Mouse (Mus musculus): ENCODE results near the gene BC030867.
A peak's percentile ranks its signal among the peaks of the same experiment; 100 is the strongest.

Gene BC030867

DNA sequence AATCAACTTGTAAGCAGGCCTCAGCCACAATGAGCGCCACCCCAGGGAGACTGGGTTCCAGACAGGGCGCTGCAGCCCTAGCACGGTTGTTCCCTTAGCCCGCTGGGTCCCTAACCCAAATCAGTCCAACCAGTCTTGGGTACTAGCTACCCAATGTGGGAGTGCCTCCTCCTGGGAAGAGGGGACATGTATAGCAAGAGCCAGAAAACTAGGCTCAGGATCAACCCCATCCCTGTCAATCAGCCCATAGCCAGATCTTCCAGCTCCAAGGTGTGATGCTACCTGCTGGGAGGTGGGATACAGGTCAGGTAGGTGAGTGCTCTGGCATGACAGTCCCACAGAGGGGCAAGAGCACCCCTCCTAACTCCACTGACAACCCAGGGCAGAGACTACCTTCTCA is 41.5 kb downstream of the BC030867 start:
- DNase-seq (ENCODE audit: low read depth, low spot score): no peak

- no peak for DNase-seq (ENCODE audit: low read depth, low spot score)
These were observed 42.4 kb downstream of the BC030867 start for GRCm38 (mm10) chr11:102291051-102291535.

- DNase-seq (ENCODE audit: low read depth, low spot score): no peak
These were observed 45.3 kb downstream of the BC030867 start for GRCm38 (mm10) chr11:102293971-102294370.

GRCm38 (mm10) chr11:102294416-102294815 is 45.7 kb downstream of the BC030867 start:
- no peak for DNase-seq (ENCODE audit: low read depth, low spot score)

- peak; percentile 65 for DNase-seq (ENCODE audit: low read depth, low spot score)
These were observed 46.4 kb downstream of the BC030867 start for GRCm38 (mm10) chr11:102294887-102295597.

GRCm38 (mm10) chr11:102295598-102296471 is 47.2 kb downstream of the BC030867 start:
- no peak for DNase-seq (ENCODE audit: low read depth, low spot score)

DNA sequence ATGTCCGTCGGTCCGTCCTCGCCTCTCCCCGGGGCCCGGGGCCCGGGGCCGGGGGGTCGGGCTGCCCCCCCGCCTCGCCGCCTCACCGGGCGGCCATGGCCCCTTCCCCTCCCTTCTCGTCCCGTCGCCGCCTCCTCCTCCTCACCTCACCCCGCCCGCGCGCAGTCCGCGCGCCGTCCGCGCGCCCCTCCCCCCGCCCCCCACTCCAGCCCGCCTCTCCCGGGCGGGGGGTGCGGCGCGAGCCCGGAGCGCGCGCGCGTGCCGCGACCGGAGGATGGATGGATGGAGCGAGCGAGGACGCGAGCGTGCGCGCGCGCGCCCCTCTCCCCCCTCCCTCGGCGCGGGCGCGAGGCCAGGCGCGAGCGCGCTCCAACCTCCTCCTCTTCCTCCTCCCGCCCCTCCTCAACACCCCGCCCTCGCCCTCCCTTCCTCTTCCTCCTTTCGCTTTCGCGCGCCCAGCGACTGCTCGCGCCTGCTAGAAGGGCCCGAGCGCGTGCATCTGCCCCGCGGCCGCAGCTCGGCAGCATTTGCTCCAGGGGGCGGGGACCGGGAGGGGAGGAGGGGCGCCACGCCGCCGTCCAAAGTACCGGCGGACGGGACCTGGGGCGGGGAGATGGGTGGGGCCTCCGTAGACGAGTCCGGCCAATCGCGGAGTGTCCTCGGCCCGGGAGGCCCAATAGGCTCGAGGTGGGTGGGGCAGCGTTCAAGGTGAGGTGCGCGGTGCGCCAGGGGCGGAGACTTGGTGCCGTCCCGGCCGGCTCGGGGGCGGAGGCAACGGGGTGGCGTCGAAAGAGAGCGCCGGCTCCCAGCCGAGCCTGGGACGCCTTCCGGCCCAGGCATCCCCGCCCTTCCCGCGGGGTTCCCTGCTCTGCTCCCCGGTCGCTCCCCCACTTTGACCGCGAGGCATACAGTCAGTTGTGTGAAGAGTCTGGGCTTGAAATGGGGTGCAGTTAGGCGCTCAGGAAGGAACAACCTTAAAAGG is 48.1 kb downstream of the BC030867 start, which contains the start of gene Atxn7l3:
Gene Atxn7l3 (minus strand): TSS at position 141 of the 982 bp plus-strand sequence.
- peak; percentile 97 for DNase-seq (ENCODE audit: low read depth, low spot score)

GRCm38 (mm10) chr11:102297577-102298556 is 49.2 kb downstream of the BC030867 start:
- no peak for DNase-seq (ENCODE audit: low read depth, low spot score)

DNA sequence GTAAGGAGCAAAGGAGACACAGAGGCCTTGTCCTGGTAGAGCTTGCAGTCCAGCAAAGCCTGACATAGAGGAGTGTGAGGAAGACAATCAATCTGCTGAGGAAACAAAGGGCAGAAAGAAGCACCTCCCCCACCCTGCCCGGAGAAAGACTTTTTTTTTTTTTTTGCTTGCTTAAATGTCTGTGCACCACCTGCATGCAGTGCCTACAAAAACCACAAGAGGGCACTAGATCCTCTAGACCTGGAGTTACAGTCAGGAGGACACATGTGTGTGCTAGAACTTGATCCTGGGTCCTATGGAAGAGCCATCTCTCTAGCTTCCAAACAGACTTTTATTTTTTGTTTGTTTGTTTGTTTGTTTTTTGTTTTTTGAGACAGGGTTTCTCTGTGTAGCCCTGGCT is 51.2 kb downstream of the BC030867 start:
- no peak for DNase-seq (ENCODE audit: low read depth, low spot score)

GRCm38 (mm10) chr11:102304141-102304540 is 55.5 kb downstream of the BC030867 start:
- no peak for DNase-seq (ENCODE audit: low read depth, low spot score)

- no peak for DNase-seq (ENCODE audit: low read depth, low spot score)
These were observed 56.7 kb downstream of the BC030867 start for GRCm38 (mm10) chr11:102305359-102305758.

DNA sequence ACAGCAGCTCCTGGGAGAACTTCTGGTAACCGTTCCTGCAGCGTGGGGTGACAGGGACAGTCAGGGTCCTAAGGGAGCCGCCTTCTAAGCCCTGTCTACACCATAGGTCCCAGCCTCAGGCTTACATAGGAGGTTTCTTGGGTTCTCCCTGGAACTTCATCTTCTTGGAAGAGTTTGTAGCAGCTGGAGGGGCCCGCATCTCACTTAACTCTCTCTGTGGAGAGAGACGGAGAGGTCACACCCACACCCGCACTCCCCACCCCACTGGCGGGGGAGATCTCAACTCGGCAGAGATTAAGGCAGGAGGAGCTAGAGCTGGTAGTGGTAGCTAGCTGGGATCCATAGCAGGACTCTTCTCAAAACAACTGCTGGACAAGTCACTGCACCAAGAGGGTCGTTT is 59.4 kb downstream of the BC030867 start:
- DNase-seq (ENCODE audit: low read depth, low spot score): no peak

DNA sequence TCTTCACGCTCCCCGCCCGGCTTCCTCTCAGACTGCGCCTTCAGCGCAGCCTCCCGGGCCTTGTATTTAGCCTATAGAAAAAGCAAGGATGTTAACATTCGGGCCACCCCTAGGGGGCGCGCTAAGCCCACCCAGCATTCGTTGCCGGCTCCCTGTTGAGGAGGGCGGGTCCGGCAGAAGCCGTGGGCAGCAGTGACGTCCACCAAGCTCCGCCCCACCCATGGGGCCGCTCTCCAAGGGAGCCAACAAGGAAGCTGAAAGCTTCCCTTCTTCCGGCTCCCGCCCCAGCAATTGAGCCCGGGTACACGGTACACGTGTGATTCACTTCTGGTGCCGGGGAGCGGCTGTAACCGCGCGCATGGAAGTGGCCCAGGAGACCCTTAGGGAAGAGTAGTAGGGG is 60.3 kb downstream of the BC030867 start:
- DNase-seq (ENCODE audit: low read depth, low spot score): peak; percentile 93

DNA sequence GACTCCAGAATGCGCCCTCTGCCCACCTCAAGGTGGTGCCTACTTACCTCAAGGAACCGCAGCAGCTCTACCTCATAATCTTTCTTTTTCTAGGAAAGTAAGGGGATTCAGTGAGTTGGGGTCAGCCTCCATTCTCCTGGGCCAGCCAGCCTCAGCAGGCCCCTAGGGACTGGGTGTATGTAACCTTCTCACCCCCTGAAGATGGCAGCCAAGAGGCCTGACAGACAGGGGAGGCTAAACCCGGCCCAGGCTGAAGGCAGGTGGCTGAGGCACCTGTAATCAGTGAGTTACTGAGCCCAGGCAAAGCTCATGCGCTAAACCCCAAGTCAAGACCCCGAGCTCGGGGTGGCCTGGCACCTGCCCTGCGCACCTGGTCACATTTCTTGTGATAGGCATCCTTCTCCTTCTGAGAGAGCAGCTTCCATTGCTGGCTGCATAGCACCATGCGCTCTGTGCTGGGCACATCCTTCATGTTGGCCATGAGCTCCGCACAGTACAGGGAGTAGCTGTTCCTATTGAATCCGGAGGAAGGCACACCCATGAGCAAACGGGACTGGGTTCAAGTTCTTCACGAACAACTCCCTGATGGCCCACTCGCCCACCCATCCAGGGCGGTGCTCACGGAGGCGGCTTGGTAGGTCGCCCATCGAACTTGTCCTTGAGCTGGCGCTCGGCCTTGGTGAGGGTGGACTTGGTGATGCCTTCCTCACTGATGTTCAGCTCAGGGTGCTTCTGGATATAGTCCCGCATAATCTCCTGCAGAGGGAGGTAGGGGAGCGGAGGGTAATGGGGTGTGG is 61.3 kb downstream of the BC030867 start:
- DNase-seq (ENCODE audit: low read depth, low spot score): no peak

- DNase-seq (ENCODE audit: low read depth, low spot score): no peak
These were observed 62.4 kb downstream of the BC030867 start for GRCm38 (mm10) chr11:102310768-102311695.

DNA sequence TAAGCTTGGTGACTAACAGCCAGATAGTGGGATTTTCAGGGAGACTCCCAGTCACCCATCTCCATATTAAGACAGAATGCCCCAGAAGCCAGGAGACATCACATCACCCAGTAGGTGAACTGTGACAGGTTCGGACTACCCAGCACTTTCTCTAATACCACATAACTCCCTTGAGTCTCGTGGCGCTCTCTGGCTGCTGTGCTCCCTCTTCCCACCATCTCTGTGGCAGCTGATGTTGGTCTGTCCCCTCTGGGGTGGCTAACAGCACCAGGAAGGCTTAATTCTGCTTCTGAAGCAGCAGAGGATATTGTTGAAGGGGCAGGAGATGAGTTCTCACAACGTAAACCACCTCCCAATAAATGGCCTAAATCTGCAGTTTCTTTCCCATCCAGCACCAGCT is 63.3 kb downstream of the BC030867 start:
- no peak for DNase-seq (ENCODE audit: low read depth, low spot score)

- DNase-seq (ENCODE audit: low read depth, low spot score): no peak
These were observed 63.9 kb downstream of the BC030867 start for GRCm38 (mm10) chr11:102312586-102312985.

- no peak for DNase-seq (ENCODE audit: low read depth, low spot score)
These were observed 65.6 kb downstream of the BC030867 start for GRCm38 (mm10) chr11:102314321-102314720.
